Mouse (Mus musculus) small intestine, adult 2 months (tissue): ENCODE results near the gene Shc4.

ENCODE experiments used
- CTCF ChIP-seq: fragments of 200-500 bp; IDR thresholded peaks from 2 replicates; pipeline ENCODE4 v1.5.1; 2012; ENCODE audit warnings: low read depth, mild to moderate bottlenecking, control low read depth, inconsistent platforms, low read length, moderate library complexity, mixed read lengths; ENCODE audit not compliant: insufficient replicate concordance, insufficient read length; ENCODE audit errors: extremely low read depth
- POLR2A ChIP-seq: fragments of 200-500 bp; IDR thresholded peaks from 2 replicates; pipeline ENCODE4 v1.6.1; 2012; ENCODE audit warnings: low read depth, mild to moderate bottlenecking, control low read depth, inconsistent platforms, low read length, moderate library complexity

DNA sequence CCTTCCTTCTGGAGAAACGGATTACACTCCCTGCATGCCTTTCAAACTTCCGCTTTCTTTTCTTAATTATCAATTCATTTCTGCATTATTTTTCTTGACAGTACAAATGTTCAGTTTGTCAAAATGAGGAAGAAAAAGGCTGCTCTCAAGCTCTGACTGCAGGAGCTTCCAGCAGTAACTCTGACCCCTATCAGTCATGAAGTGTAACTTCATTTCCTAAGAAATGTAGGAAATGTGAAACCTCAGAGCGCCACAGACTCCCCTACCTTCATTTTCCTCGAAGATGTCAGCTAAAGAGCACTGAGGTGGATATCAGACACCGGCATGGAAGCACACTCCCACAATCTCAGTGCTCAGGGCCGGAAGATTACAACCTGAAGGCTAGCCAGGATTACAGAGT, 129.9 kb downstream of the Shc4 start:
- TF ChIP-seq POLR2A (no peak), CTCF (no peak)
